Comparison of ENCODE assay signal across 11 mouse cellular contexts in the genomic region with DNA sequence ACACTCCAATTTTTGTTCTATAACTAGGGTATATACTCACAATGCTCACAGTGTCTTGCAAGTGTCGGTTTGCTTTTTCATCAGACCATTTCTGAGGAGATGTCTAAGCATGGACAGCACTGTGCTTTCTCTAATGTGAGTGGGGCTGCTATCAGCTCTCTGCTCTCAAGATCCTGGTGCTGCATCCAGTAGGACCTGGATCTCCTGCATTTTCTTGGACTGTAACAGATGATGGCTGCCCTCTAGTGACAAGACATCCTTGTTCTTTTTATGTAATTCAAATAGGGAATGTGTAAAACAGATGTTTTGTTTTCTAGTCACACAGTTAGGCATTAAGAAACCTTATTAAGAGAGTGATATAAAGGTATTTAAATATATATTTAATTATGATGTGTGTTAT.
DNase-seq lines count a peak whose midpoint lies in the region; ATAC-seq and TF ChIP-seq lines count a peak whose summit lies in the region.
"Had no signal": no experiment of that assay in that cellular context is flagged by ENCODE, and none has a peak within 500 bp of the region (broad histone marks: within the 10 kb centered on the region; RNA-seq: fewer than 3 reads in every experiment).

No protein-coding gene starts in this region.

- H3K9ac ChIP-seq in hindbrain, embryonic 16.5 days (ENCODE audit: low read depth, low read length), result no peak overlapping the region
- H3K9ac ChIP-seq in neural tube, embryonic 14.5 days (replicated peaks; ENCODE audit: low read depth, low read length), result no peak overlapping the region
- no peak overlapping the region for H3K9ac ChIP-seq in neural tube, embryonic 15.5 days (replicated peaks)
- H3K9ac ChIP-seq in forebrain, postnatal 0 days, result no peak overlapping the region
- H3K9ac ChIP-seq: heart, embryonic 15.5 days; limb, embryonic 12.5 days had no signal

- H3K36me3 ChIP-seq in hindbrain, embryonic 16.5 days (ENCODE audit: control insufficient read depth, insufficient read depth, low read length), result no peaks in the 10 kb centered on the region
- no peaks in the 10 kb centered on the region for H3K36me3 ChIP-seq in hindbrain, embryonic 10.5 days
- no peaks in the 10 kb centered on the region for H3K36me3 ChIP-seq in neural tube, embryonic 14.5 days (ENCODE audit: control insufficient read depth, insufficient read depth, low read length)
- no peaks in the 10 kb centered on the region for H3K36me3 ChIP-seq in neural tube, embryonic 15.5 days
- no peaks in the 10 kb centered on the region for H3K36me3 ChIP-seq in forebrain, postnatal 0 days (ENCODE audit: insufficient read depth)
- H3K36me3 ChIP-seq: heart, embryonic 15.5 days; limb, embryonic 12.5 days had no signal

- no peak for DNase-seq in hindbrain, embryonic 10.5 days (ENCODE audit: low spot score)
- DNase-seq in forebrain, postnatal 0 days, result peak; percentile 69
- peak; percentile 3 for DNase-seq in right cerebral cortex, postnatal 4 days
- no peak for DNase-seq in yolk sac, embryonic 10.5 days (ENCODE audit: low spot score)
- DNase-seq in gastrocnemius, postnatal 10 days, result no peak
- DNase-seq: cerebellum, adult 9-11 months had no signal

- TF ChIP-seq CTCF in forebrain, postnatal 0 days (IDR thresholded peaks at IDR 0.05; ENCODE audit: low read depth), result peak; percentile 65

- no peaks in the 10 kb centered on the region for H3K4me1 ChIP-seq in hindbrain, embryonic 16.5 days (ENCODE audit: control insufficient read depth, insufficient read depth, low read depth, low read length)
- H3K4me1 ChIP-seq in hindbrain, embryonic 10.5 days (replicated peaks), result no peaks in the 10 kb centered on the region; the same call in 1 of the 2 replicates
- H3K4me1 ChIP-seq in neural tube, embryonic 14.5 days (ENCODE audit: control insufficient read depth, insufficient read depth, low read length), result no peaks in the 10 kb centered on the region
- H3K4me1 ChIP-seq in neural tube, embryonic 15.5 days, result no peaks in the 10 kb centered on the region
- H3K4me1 ChIP-seq in forebrain, postnatal 0 days (ENCODE audit: insufficient read depth), result no peaks in the 10 kb centered on the region
- H3K4me1 ChIP-seq: heart, embryonic 15.5 days; limb, embryonic 12.5 days had no signal

- H3K4me3 ChIP-seq in hindbrain, embryonic 16.5 days (ENCODE audit: low read length), result no peak overlapping the region
- H3K4me3 ChIP-seq in hindbrain, embryonic 10.5 days, result no peak overlapping the region
- H3K4me3 ChIP-seq in neural tube, embryonic 14.5 days (ENCODE audit: low read depth, low read length), result no peak overlapping the region
- H3K4me3 ChIP-seq in neural tube, embryonic 15.5 days (replicated peaks), result no peak overlapping the region
- no peak overlapping the region for H3K4me3 ChIP-seq in forebrain, postnatal 0 days (ENCODE audit: low read depth, low read length)
- H3K4me3 ChIP-seq: heart, embryonic 15.5 days; limb, embryonic 12.5 days had no signal

- no peak overlapping the region for H3K4me2 ChIP-seq in hindbrain, embryonic 16.5 days (ENCODE audit: low read length)
- H3K4me2 ChIP-seq in neural tube, embryonic 14.5 days (ENCODE audit: low read depth, low read length), result no peak overlapping the region
- no peak overlapping the region for H3K4me2 ChIP-seq in neural tube, embryonic 15.5 days
- H3K4me2 ChIP-seq in forebrain, postnatal 0 days (ENCODE audit: low read depth), result no peak overlapping the region
- H3K4me2 ChIP-seq: heart, embryonic 15.5 days; limb, embryonic 12.5 days had no signal

- ATAC-seq in hindbrain, embryonic 16.5 days, result 0 out of 2 replicates have a peak, but pooled peaks have one; percentile 61
- peak; percentile 61; the same call in 1 of the 2 replicates for ATAC-seq in neural tube, embryonic 14.5 days (ENCODE audit: low read depth)
- no peak for ATAC-seq in neural tube, embryonic 15.5 days (ENCODE audit: low FRiP score)
- ATAC-seq in forebrain, postnatal 0 days, result peak; percentile 54; the same call in 1 of the 2 replicates

- 81% methylated on average over 1 of the region's 1 CpGs for WGBS in hindbrain, embryonic 16.5 days
- WGBS in hindbrain, embryonic 10.5 days, result 78% methylated on average over 1 of the region's 1 CpGs
- 80% methylated on average over 1 of the region's 1 CpGs for WGBS in neural tube, embryonic 14.5 days
- WGBS in neural tube, embryonic 15.5 days, result 91% methylated on average over 1 of the region's 1 CpGs
- WGBS in forebrain, postnatal 0 days, result 83% methylated on average over 1 of the region's 1 CpGs

- H3K27ac ChIP-seq in hindbrain, embryonic 16.5 days (ENCODE audit: low read depth, low read length), result no peak overlapping the region
- H3K27ac ChIP-seq in hindbrain, embryonic 10.5 days, result no peak overlapping the region
- no peak overlapping the region for H3K27ac ChIP-seq in neural tube, embryonic 14.5 days (ENCODE audit: low read depth, low read length)
- no peak overlapping the region for H3K27ac ChIP-seq in neural tube, embryonic 15.5 days (replicated peaks)
- H3K27ac ChIP-seq in forebrain, postnatal 0 days (ENCODE audit: low read depth, low read length), result no peak overlapping the region
- H3K27ac ChIP-seq: heart, embryonic 15.5 days; limb, embryonic 12.5 days had no signal

- no peaks in the 10 kb centered on the region for H3K27me3 ChIP-seq in hindbrain, embryonic 16.5 days (replicated peaks; ENCODE audit: control insufficient read depth, insufficient read depth, low read length)
- no peaks in the 10 kb centered on the region for H3K27me3 ChIP-seq in hindbrain, embryonic 10.5 days (ENCODE audit: insufficient read depth, poor library complexity, severe bottlenecking)
- H3K27me3 ChIP-seq in neural tube, embryonic 14.5 days (ENCODE audit: control insufficient read depth, insufficient read depth, low read length), result no peaks in the 10 kb centered on the region
- no peaks in the 10 kb centered on the region for H3K27me3 ChIP-seq in neural tube, embryonic 15.5 days (replicated peaks)
- no peaks in the 10 kb centered on the region for H3K27me3 ChIP-seq in forebrain, postnatal 0 days (ENCODE audit: insufficient read depth, low read length)
- H3K27me3 ChIP-seq: heart, embryonic 15.5 days; limb, embryonic 12.5 days had no signal

- H3K9me3 ChIP-seq in hindbrain, embryonic 16.5 days (ENCODE audit: control insufficient read depth, low read length), result no peaks in the 10 kb centered on the region
- no peaks in the 10 kb centered on the region for H3K9me3 ChIP-seq in hindbrain, embryonic 10.5 days
- no peaks in the 10 kb centered on the region for H3K9me3 ChIP-seq in neural tube, embryonic 14.5 days (ENCODE audit: control insufficient read depth, low read length)
- H3K9me3 ChIP-seq in neural tube, embryonic 15.5 days (replicated peaks), result no peaks in the 10 kb centered on the region
- H3K9me3 ChIP-seq in forebrain, postnatal 0 days (ENCODE audit: low read length), result no peaks in the 10 kb centered on the region
- H3K9me3 ChIP-seq: heart, embryonic 15.5 days; limb, embryonic 12.5 days had no signal

Comparison
In these comparisons a context has a peak if more than half of its experiments do, and no peak if none do; other contexts are left out.
1. DNase-seq: peak in forebrain, postnatal 0 days (single experiment) and right cerebral cortex, postnatal 4 days (single experiment); none in hindbrain, embryonic 10.5 days (single experiment), yolk sac, embryonic 10.5 days (single experiment) and gastrocnemius, postnatal 10 days (single experiment).